Mouse (Mus musculus) liver, adult 2 months (tissue): ENCODE measurements around the gene Tmem108. TPM values are rescaled to one million over a fixed set of nuclear protein-coding genes. Genes with fewer than 3 reads are reported as not detected.

Experiments used
- DNase-seq: peaks from one replicate; pipeline ENCODE4 v3.0.0-alpha.2; 2011; ENCODE audit warnings: low read depth, low spot score; ENCODE audit errors: extremely low read depth
- H3K27ac ChIP-seq: fragments of 200-500 bp; replicated peaks from 2 replicates; pipeline ENCODE4 v1.5.1; 2012; ENCODE audit warnings: low read depth, mild to moderate bottlenecking, control low read depth, inconsistent platforms, low read length; ENCODE audit not compliant: insufficient read depth
- H3K27me3 ChIP-seq: fragments of 200-500 bp; 2 replicates; pipeline ENCODE4 v1.6.1; 2012; ENCODE audit warnings: mild to moderate bottlenecking, moderate library complexity, low read length, inconsistent platforms; ENCODE audit not compliant: control insufficient read depth, insufficient read depth
- H3K36me3 ChIP-seq: fragments of 200-500 bp; 2 replicates; pipeline ENCODE4 v1.6.1; 2012; ENCODE audit warnings: low read length, inconsistent platforms; ENCODE audit not compliant: control insufficient read depth, insufficient read depth
- H3K4me1 ChIP-seq: fragments of 200-500 bp; 2 replicates; pipeline ENCODE4 v1.6.1; 2011; ENCODE audit warnings: low read length; ENCODE audit not compliant: control insufficient read depth, insufficient read depth
- H3K4me3 ChIP-seq: fragments of 200-500 bp; 2 replicates; pipeline ENCODE4 v1.5.1; 2011; ENCODE audit warnings: low read depth, mild to moderate bottlenecking, control low read depth, low read length, moderate library complexity; ENCODE audit not compliant: insufficient read depth
- H3K79me2 ChIP-seq: fragments of 200-500 bp; 2 replicates; pipeline ENCODE4 v1.6.1; 2012; ENCODE audit warnings: inconsistent platforms, mild to moderate bottlenecking, low read length, moderate library complexity; ENCODE audit not compliant: control insufficient read depth, insufficient read depth
- H3K9ac ChIP-seq: fragments of 200-500 bp; 2 replicates; pipeline ENCODE4 v1.6.1; 2012; ENCODE audit warnings: low read depth, mild to moderate bottlenecking, control low read depth, inconsistent platforms, low read length
- CTCF ChIP-seq: fragments of 200-500 bp; IDR thresholded peaks from 2 replicates; pipeline ENCODE4 v1.5.1; 2011; ENCODE audit warnings: low read depth, low read length, control low read depth
- POLR2A ChIP-seq: fragments of 200-500 bp; IDR thresholded peaks from 2 replicates; pipeline ENCODE4 v1.6.1; 2011; ENCODE audit warnings: low read length, control low read depth; ENCODE audit not compliant: insufficient read depth; ENCODE audit errors: extremely low read depth
- WGBS: fragments of 180-500 bp; shearing (Covaris S2); methylation state at CpG from one replicate; pipeline ENCODE4 v1.1.7; 2018; 5-methylcytosine and 5-hydroxymethylcytosine counted together
- polyA plus RNA-seq: library from polyadenylated mRNA; depleted of rRNA; stranded (reverse); fragments of >200 nt; gene quantifications from 2 replicates; pipeline ENCODE4 v1.2.3, GENCODE M21; 2012
- total RNA-seq: library from RNA; depleted of rRNA; stranded (reverse); fragments of >200 nt; gene quantifications from 2 replicates; pipeline ENCODE4 v1.2.3, GENCODE M21; 2014

Gene Tmem108
- total and polyA plus RNA-seq, 2 experiments, result 0.09 to 0.40 TPM

DNA sequence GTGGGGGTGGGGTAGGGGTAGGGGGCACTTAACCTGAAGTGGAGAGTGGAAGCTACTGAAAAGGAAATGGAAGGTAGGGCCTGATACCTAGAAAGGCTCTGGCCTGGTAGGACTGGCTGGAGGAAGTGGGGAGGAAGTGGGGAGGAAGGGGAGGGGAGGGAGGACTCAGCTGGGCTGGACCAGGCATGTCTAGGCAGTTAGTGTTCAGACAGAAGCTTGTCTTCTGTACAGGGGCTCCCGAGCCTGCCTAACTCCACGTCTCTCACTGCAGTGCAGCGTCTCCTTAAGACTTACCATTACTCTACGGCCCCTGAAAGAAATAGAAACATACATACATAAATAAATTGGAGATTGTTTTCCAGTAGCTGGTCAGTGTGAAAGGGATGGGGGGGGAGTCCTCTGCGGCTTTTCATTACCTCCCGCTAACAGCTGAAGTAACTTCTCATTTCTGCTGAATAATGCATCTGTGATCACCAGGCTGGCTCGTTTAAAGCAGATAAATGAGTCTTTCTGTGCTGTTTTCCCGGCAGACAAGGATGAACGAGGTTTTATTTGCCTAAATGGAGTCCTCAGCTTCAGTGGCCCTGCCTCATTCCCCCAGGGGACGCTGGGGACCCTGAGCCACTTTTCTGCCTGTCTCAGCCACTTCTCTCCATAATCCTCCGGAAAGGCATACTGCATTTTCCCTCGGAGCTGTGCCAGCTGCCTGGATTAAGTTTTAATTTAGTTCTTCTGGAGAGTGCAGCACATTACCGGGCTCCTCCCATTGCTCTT, 287.5 kb downstream of the Tmem108 start:
- H3K4me1 ChIP-seq, result peaks cover 11% of the 10 kb centered on the region; the same call in 1 of the 2 replicates
- H3K9ac ChIP-seq, result no peak overlapping the region
- no peaks in the 10 kb centered on the region for H3K79me2 ChIP-seq
- no peaks in the 10 kb centered on the region for H3K27me3 ChIP-seq
- no peak for DNase-seq
- WGBS, result 73% methylated on average over 13 of the region's 13 CpGs
- no peak overlapping the region for H3K27ac ChIP-seq
- no peak overlapping the region for H3K4me3 ChIP-seq
- TF ChIP-seq POLR2A, result no peak
- TF ChIP-seq CTCF, result no peak
- H3K36me3 ChIP-seq, result no peaks in the 10 kb centered on the region

DNA sequence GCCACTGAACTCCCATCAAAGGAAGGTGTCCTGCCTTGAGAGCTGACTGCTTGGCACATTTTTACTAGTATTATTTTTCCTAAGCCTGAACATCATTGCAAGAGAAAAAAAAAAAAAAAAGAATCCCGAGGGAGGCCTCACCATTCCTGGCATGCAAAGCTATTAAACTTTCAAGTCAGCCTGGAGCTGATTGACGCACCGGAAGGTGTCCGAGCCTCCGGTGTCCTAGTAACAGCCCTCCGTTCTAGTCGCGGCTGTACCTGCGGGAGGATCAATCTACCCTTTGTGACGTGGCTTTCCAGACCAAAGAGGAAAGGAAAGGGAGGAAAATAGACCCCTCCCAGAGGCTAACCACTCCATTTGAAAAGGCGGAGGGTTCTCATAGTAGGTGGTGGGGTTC, 289.9 kb downstream of the Tmem108 start:
- no peaks in the 10 kb centered on the region for H3K36me3 ChIP-seq
- peaks cover 11% of the 10 kb centered on the region; the same call in 1 of the 2 replicates for H3K4me1 ChIP-seq
- TF ChIP-seq CTCF (no peak), POLR2A (no peak)
- no peaks in the 10 kb centered on the region for H3K79me2 ChIP-seq
- DNase-seq, result no peak
- 35% methylated on average over 11 of the region's 11 CpGs for WGBS
- peak overlapping the region; percentile 61; the same call in 1 of the 2 replicates for H3K9ac ChIP-seq
- H3K4me3 ChIP-seq, result no peak overlapping the region
- H3K27ac ChIP-seq, result peak overlapping the region; percentile 83
- H3K27me3 ChIP-seq, result no peaks in the 10 kb centered on the region

DNA sequence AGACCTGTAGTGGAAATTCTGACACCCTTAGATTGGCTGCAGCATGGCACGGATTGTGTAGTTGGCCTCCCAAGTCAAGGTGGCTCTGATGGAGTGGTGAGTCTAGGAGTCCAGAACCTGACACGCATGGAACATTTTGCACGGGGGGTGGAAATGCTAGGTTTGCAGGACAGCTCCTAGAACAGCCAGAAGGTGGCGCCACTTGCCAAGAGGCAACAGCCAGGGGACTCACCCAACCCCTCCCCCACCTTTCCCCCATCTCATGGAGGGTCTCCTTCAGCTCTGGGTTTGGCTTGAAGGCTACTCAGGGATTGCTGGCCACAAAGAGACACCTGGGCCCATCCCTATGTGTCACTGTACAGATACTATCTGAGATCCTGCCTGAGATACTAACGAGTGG, 292.1 kb downstream of the Tmem108 start:
- Histone ChIP-seq H3K27me3 (no peaks in the 10 kb centered on the region), H3K9ac (no peak overlapping the region), H3K4me1 (peaks cover 5% of the 10 kb centered on the region; the same call in 1 of the 2 replicates), H3K79me2 (no peaks in the 10 kb centered on the region), H3K36me3 (no peaks in the 10 kb centered on the region), H3K4me3 (no peak overlapping the region), H3K27ac (no peak overlapping the region)
- 68% methylated on average over 5 of the region's 5 CpGs for WGBS
- DNase-seq, result no peak
- peak; percentile 85 for TF ChIP-seq CTCF
- TF ChIP-seq POLR2A, result no peak

DNA sequence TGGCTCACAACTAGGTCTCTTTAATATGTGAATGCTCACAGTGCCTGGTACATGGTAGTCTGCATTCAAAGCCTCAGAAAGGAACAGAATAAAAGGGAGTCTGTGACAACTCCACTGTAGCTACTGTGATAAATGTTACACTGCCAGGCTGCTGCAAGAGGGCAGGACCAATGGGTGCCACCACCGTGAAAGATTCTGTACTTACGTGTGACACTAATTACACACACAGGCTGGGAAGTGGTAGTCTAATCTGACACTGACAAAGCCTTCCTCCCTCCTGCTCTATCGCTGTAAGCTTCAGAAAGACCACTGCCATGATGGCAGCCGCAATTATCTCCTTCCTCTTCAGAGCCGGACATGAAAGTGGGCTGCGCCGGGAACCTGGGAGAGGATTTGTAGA, 292.7 kb downstream of the Tmem108 start:
- Histone ChIP-seq H3K4me1 (peaks cover 5% of the 10 kb centered on the region; the same call in 1 of the 2 replicates), H3K36me3 (no peaks in the 10 kb centered on the region), H3K9ac (no peak overlapping the region), H3K4me3 (no peak overlapping the region), H3K79me2 (no peaks in the 10 kb centered on the region), H3K27ac (no peak overlapping the region), H3K27me3 (no peaks in the 10 kb centered on the region)
- no peak for DNase-seq
- TF ChIP-seq POLR2A (no peak), CTCF (no peak)
- 82% methylated on average over 7 of the region's 7 CpGs for WGBS

GRCm38 (mm10) chr9:103465711-103466220, 295.9 kb downstream of the Tmem108 start:
- TF ChIP-seq POLR2A, result no peak
- no peak for TF ChIP-seq CTCF
- H3K79me2 ChIP-seq, result no peaks in the 10 kb centered on the region
- 84% methylated on average over 13 of the region's 13 CpGs for WGBS
- H3K9ac ChIP-seq, result no peak overlapping the region
- H3K36me3 ChIP-seq, result no peaks in the 10 kb centered on the region
- H3K4me3 ChIP-seq, result no peak overlapping the region
- no peaks in the 10 kb centered on the region for H3K27me3 ChIP-seq
- DNase-seq, result no peak
- no peak overlapping the region for H3K27ac ChIP-seq
- no peaks in the 10 kb centered on the region for H3K4me1 ChIP-seq

- H3K4me1 ChIP-seq, result no peaks in the 10 kb centered on the region
Measured at GRCm38 (mm10) chr9:103465293-103465692, 296.3 kb downstream of the Tmem108 start.

More at GRCm38 (mm10) chr9:103465293-103465692, 296.3 kb downstream of the Tmem108 start:
- Histone ChIP-seq H3K4me3 (no peak overlapping the region), H3K27ac (no peak overlapping the region), H3K27me3 (no peaks in the 10 kb centered on the region), H3K36me3 (no peaks in the 10 kb centered on the region), H3K9ac (no peak overlapping the region), H3K79me2 (no peaks in the 10 kb centered on the region)
- DNase-seq, result no peak
- TF ChIP-seq POLR2A, result no peak
- no peak for TF ChIP-seq CTCF
- 71% methylated on average over 1 of the region's 1 CpGs for WGBS
